Mouse (Mus musculus): ENCODE data around the gene Zfyve27.

Gene Zfyve27

GRCm38 (mm10) chr19:42142757-42143156, 21.0 kb upstream of the Zfyve27 start:
- DNase-seq (ENCODE audit: low read depth, low spot score): no peak

- DNase-seq (ENCODE audit: low read depth, low spot score): no peak
Measured at GRCm38 (mm10) chr19:42144067-42144466, 19.7 kb upstream of the Zfyve27 start.

GRCm38 (mm10) chr19:42144541-42145167, 19.1 kb upstream of the Zfyve27 start:
- peak; percentile 78 for DNase-seq (ENCODE audit: low read depth, low spot score)

GRCm38 (mm10) chr19:42145210-42145609, 18.5 kb upstream of the Zfyve27 start:
- no peak for DNase-seq (ENCODE audit: low read depth, low spot score)

- no peak for DNase-seq (ENCODE audit: low read depth, low spot score)
Measured at GRCm38 (mm10) chr19:42145731-42146130, 18.0 kb upstream of the Zfyve27 start.

- no peak for DNase-seq (ENCODE audit: low read depth, low spot score)
Measured at GRCm38 (mm10) chr19:42146276-42147010, 17.3 kb upstream of the Zfyve27 start.

GRCm38 (mm10) chr19:42147170-42147768, 16.5 kb upstream of the Zfyve27 start, which contains the start of gene Marveld1:
TSS of gene Marveld1 (plus strand) at chr19:42147400.
- no peak for DNase-seq (ENCODE audit: low read depth, low spot score)

- no peak for DNase-seq (ENCODE audit: low read depth, low spot score)
Measured at GRCm38 (mm10) chr19:42147769-42148568, 15.8 kb upstream of the Zfyve27 start.

- DNase-seq (ENCODE audit: low read depth, low spot score): no peak
Measured at GRCm38 (mm10) chr19:42148569-42148860, 15.2 kb upstream of the Zfyve27 start.

- peak; percentile 64 for DNase-seq (ENCODE audit: low read depth, low spot score)
Measured at GRCm38 (mm10) chr19:42151990-42152389, 11.8 kb upstream of the Zfyve27 start.

GRCm38 (mm10) chr19:42157493-42158237, 6.1 kb upstream of the Zfyve27 start:
- peak; percentile 22 for DNase-seq (ENCODE audit: low read depth, low spot score)

GRCm38 (mm10) chr19:42158246-42159017, 5.3 kb upstream of the Zfyve27 start:
- no peak for DNase-seq (ENCODE audit: low read depth, low spot score)

GRCm38 (mm10) chr19:42164188-42164587, 437 bp downstream of the Zfyve27 start:
- no peak for DNase-seq (ENCODE audit: low read depth, low spot score)

- peak; percentile 80 for DNase-seq (ENCODE audit: low read depth, low spot score)
Measured at GRCm38 (mm10) chr19:42166130-42166529, 2.4 kb downstream of the Zfyve27 start.

GRCm38 (mm10) chr19:42166766-42167165, 3.0 kb downstream of the Zfyve27 start:
- DNase-seq (ENCODE audit: low read depth, low spot score): no peak

- DNase-seq (ENCODE audit: low read depth, low spot score): no peak
Measured at GRCm38 (mm10) chr19:42167489-42167888, 3.7 kb downstream of the Zfyve27 start.

GRCm38 (mm10) chr19:42169322-42169975, 5.7 kb downstream of the Zfyve27 start:
- no peak for DNase-seq (ENCODE audit: low read depth, low spot score)

- DNase-seq (ENCODE audit: low read depth, low spot score): peak; percentile 96
Measured at GRCm38 (mm10) chr19:42170025-42170969, 6.5 kb downstream of the Zfyve27 start.

GRCm38 (mm10) chr19:42176841-42177240, 13.1 kb downstream of the Zfyve27 start:
- DNase-seq (ENCODE audit: low read depth, low spot score): no peak
